Mouse (Mus musculus) liver, adult 2 months (tissue): ENCODE data around the gene Ston1.

Source experiments
- CTCF ChIP-seq: fragments of 200-500 bp; IDR thresholded peaks from 2 replicates; pipeline ENCODE4 v1.5.1; 2011; ENCODE audit warnings: low read depth, low read length, control low read depth
- POLR2A ChIP-seq: fragments of 200-500 bp; IDR thresholded peaks from 2 replicates; pipeline ENCODE4 v1.6.1; 2011; ENCODE audit warnings: low read length, control low read depth; ENCODE audit not compliant: insufficient read depth; ENCODE audit errors: extremely low read depth

DNA sequence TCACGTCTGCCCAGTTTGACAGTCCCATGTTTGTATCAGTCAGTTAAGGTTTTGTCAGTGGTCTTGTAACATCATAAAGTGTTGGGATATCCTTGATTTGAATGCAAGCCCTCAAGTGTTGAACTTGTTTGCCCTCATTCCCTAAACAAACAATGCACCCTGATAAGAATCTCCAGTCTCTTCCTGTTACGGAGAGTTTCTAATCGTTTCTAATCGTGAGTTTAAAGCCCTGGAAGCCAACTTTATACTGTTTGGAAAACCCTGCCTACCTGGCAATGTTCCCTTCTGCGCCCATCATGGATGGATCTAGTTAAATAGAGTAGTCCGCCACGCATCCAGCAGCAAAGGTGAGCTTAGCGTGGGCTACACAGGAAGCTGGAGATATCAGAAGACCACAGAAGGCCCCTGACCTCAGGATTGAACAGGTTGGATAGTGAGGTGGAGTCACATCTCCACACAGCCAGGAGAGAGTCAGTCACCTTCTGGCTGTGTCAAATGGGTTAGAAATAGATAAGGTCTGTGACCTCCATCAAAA is 3.1 kb downstream of the Ston1 start:
- TF ChIP-seq CTCF (no peak), POLR2A (no peak)
